Mouse (Mus musculus): ENCODE results near the gene Gm4631.
"Not testable (repeated sequence)": the region's sequence is repeated elsewhere in the genome, so short reads cannot be mapped to it uniquely, and the experiment has no call there.

Gm4631 gene

GRCm38 (mm10) chr2:175338097-175338496 lies at the start of gene Gm4631:
TSS of gene Gm4631 (minus strand) at chr2:175338197.
- DNase-seq: not testable (repeated sequence)

- DNase-seq: not testable (repeated sequence)
Measured at GRCm38 (mm10) chr2:175372136-175372535, 34.1 kb upstream of the Gm4631 start, which contains the start of gene Zfp968. TSS of gene Zfp968 (plus strand) at chr2:175372436.

GRCm38 (mm10) chr2:175274825-175275224 lies 63.2 kb downstream of the Gm4631 start, which contains the start of gene Gm14440:
TSS of gene Gm14440 (plus strand) at chr2:175275125.
- not testable (repeated sequence) for DNase-seq

Data from retina, postnatal 1 day (tissue).